Mouse (Mus musculus): ENCODE results near the gene Myt1l. TPM values are rescaled to one million over a fixed set of nuclear protein-coding genes. Genes with fewer than 3 reads are reported as not detected.

Gene Myt1l
- polyA plus RNA-seq, 1 experiment from 2014 or later: 233 TPM

- H3K4me2 ChIP-seq: no peak overlapping the region
- no peak for ATAC-seq (ENCODE audit: low FRiP score, low read depth)
- peaks cover 7% of the 10 kb centered on the region; the same call in 1 of the 2 replicates for H3K4me1 ChIP-seq (replicated peaks)
- H3K27me3 ChIP-seq: no peaks in the 10 kb centered on the region
- H3K27ac ChIP-seq (replicated peaks): no peak overlapping the region
- no peak overlapping the region for H3K4me3 ChIP-seq
- no peak overlapping the region for H3K9ac ChIP-seq
- no peaks in the 10 kb centered on the region for H3K36me3 ChIP-seq
- 79% methylated on average over 5 of the region's 5 CpGs for WGBS
- no peaks in the 10 kb centered on the region for H3K9me3 ChIP-seq
Observed at GRCm38 (mm10) chr12:29755086-29755871, 227.1 kb downstream of the Myt1l start.

GRCm38 (mm10) chr12:29755872-29756265 lies 227.7 kb downstream of the Myt1l start:
- no peak for ATAC-seq (ENCODE audit: low FRiP score, low read depth)
- 83% methylated on average over 3 of the region's 3 CpGs for WGBS

GRCm38 (mm10) chr12:29760611-29761010 lies 232.4 kb downstream of the Myt1l start:
- no peak for ATAC-seq (ENCODE audit: low FRiP score, low read depth)
- Histone ChIP-seq H3K9me3 (no peaks in the 10 kb centered on the region), H3K36me3 (no peaks in the 10 kb centered on the region), H3K27me3 (no peaks in the 10 kb centered on the region), H3K4me2 (no peak overlapping the region), H3K9ac (no peak overlapping the region), H3K4me1 (replicated peaks) (no peaks in the 10 kb centered on the region), H3K27ac (replicated peaks) (no peak overlapping the region), H3K4me3 (no peak overlapping the region)
- 81% methylated on average over 4 of the region's 4 CpGs for WGBS

More at GRCm38 (mm10) chr12:29755872-29756265, 227.7 kb downstream of the Myt1l start:
- Histone ChIP-seq H3K9ac (no peak overlapping the region), H3K36me3 (no peaks in the 10 kb centered on the region), H3K27ac (replicated peaks) (no peak overlapping the region), H3K9me3 (no peaks in the 10 kb centered on the region), H3K4me3 (no peak overlapping the region), H3K4me1 (replicated peaks) (peaks cover 6% of the 10 kb centered on the region; the same call in 1 of the 2 replicates), H3K4me2 (no peak overlapping the region), H3K27me3 (no peaks in the 10 kb centered on the region)

GRCm38 (mm10) chr12:29766158-29766557 lies 238.0 kb downstream of the Myt1l start:
- no peaks in the 10 kb centered on the region for H3K27me3 ChIP-seq
- no peak overlapping the region for H3K4me3 ChIP-seq
- H3K36me3 ChIP-seq: no peaks in the 10 kb centered on the region
- H3K4me1 ChIP-seq (replicated peaks): peaks cover 11% of the 10 kb centered on the region
- no peaks in the 10 kb centered on the region for H3K9me3 ChIP-seq
- 85% methylated on average over 1 of the region's 1 CpGs for WGBS
- ATAC-seq (ENCODE audit: low FRiP score, low read depth): no peak
- no peak overlapping the region for H3K4me2 ChIP-seq
- no peak overlapping the region for H3K9ac ChIP-seq
- H3K27ac ChIP-seq (replicated peaks): no peak overlapping the region

GRCm38 (mm10) chr12:29771791-29772190 lies 243.6 kb downstream of the Myt1l start:
- Histone ChIP-seq H3K27ac (replicated peaks) (peak overlapping the region; percentile 45; the same call in 1 of the 2 replicates), H3K4me3 (no peak overlapping the region), H3K4me2 (no peak overlapping the region), H3K9ac (no peak overlapping the region), H3K9me3 (no peaks in the 10 kb centered on the region), H3K36me3 (peaks cover 11% of the 10 kb centered on the region), H3K4me1 (replicated peaks) (peaks cover 23% of the 10 kb centered on the region), H3K27me3 (no peaks in the 10 kb centered on the region)
- WGBS: 67% methylated on average over 3 of the region's 3 CpGs
- no peak for ATAC-seq (ENCODE audit: low FRiP score, low read depth)

- Histone ChIP-seq H3K9me3 (no peaks in the 10 kb centered on the region), H3K36me3 (peaks cover 11% of the 10 kb centered on the region), H3K27me3 (no peaks in the 10 kb centered on the region), H3K4me3 (no peak overlapping the region), H3K27ac (replicated peaks) (peak overlapping the region; percentile 45; the same call in 1 of the 2 replicates), H3K4me1 (replicated peaks) (peaks cover 23% of the 10 kb centered on the region), H3K9ac (no peak overlapping the region), H3K4me2 (no peak overlapping the region)
- no peak for ATAC-seq (ENCODE audit: low FRiP score, low read depth)
Observed at GRCm38 (mm10) chr12:29772401-29772800, 244.2 kb downstream of the Myt1l start.

- ATAC-seq (ENCODE audit: low FRiP score, low read depth): no peak
- Histone ChIP-seq H3K9me3 (no peaks in the 10 kb centered on the region), H3K4me2 (no peak overlapping the region), H3K4me3 (no peak overlapping the region), H3K27ac (replicated peaks) (no peak overlapping the region), H3K9ac (no peak overlapping the region), H3K27me3 (no peaks in the 10 kb centered on the region), H3K36me3 (peaks cover 11% of the 10 kb centered on the region), H3K4me1 (replicated peaks) (no peaks in the 10 kb centered on the region)
- 93% methylated on average over 2 of the region's 2 CpGs for WGBS
Observed at GRCm38 (mm10) chr12:29778901-29779300, 250.7 kb downstream of the Myt1l start.

GRCm38 (mm10) chr12:29789319-29790050 lies 261.3 kb downstream of the Myt1l start:
- peak overlapping the region; percentile 89 for H3K27ac ChIP-seq (replicated peaks)
- no peak overlapping the region for H3K4me3 ChIP-seq
- peaks cover 3% of the 10 kb centered on the region for H3K36me3 ChIP-seq
- 14% methylated on average over 16 of the region's 16 CpGs for WGBS
- H3K4me2 ChIP-seq: peak overlapping the region; percentile 41
- H3K9me3 ChIP-seq: no peaks in the 10 kb centered on the region
- H3K9ac ChIP-seq: peak overlapping the region; percentile 23; the same call in 1 of the 2 replicates
- ATAC-seq (ENCODE audit: low FRiP score, low read depth): peak; percentile 92
- H3K4me1 ChIP-seq (replicated peaks): peaks cover 42% of the 10 kb centered on the region
- no peaks in the 10 kb centered on the region for H3K27me3 ChIP-seq

GRCm38 (mm10) chr12:29790051-29790386 lies 261.8 kb downstream of the Myt1l start:
- H3K27ac ChIP-seq (replicated peaks): peak overlapping the region; percentile 89
- H3K4me1 ChIP-seq (replicated peaks): peaks cover 42% of the 10 kb centered on the region
- peak overlapping the region; percentile 41 for H3K4me2 ChIP-seq
- ATAC-seq (ENCODE audit: low FRiP score, low read depth): peak; percentile 49
- no peaks in the 10 kb centered on the region for H3K27me3 ChIP-seq
- no peaks in the 10 kb centered on the region for H3K36me3 ChIP-seq
- WGBS: 18% methylated on average over 4 of the region's 4 CpGs
- H3K9me3 ChIP-seq: no peaks in the 10 kb centered on the region
- no peak overlapping the region for H3K4me3 ChIP-seq
- H3K9ac ChIP-seq: peak overlapping the region; percentile 23; the same call in 1 of the 2 replicates

GRCm38 (mm10) chr12:29792998-29793397 lies 264.8 kb downstream of the Myt1l start:
- ATAC-seq (ENCODE audit: low FRiP score, low read depth): no peak
- Histone ChIP-seq H3K9me3 (no peaks in the 10 kb centered on the region), H3K27ac (replicated peaks) (0 out of 2 replicates have a peak overlapping the region, but pooled peaks have one; percentile 36), H3K36me3 (no peaks in the 10 kb centered on the region), H3K4me3 (no peak overlapping the region), H3K4me1 (replicated peaks) (peaks cover 31% of the 10 kb centered on the region), H3K9ac (no peak overlapping the region), H3K27me3 (no peaks in the 10 kb centered on the region), H3K4me2 (no peak overlapping the region)
- 65% methylated on average over 5 of the region's 5 CpGs for WGBS

- H3K9ac ChIP-seq: no peak overlapping the region
- H3K9me3 ChIP-seq: no peaks in the 10 kb centered on the region
- H3K36me3 ChIP-seq: no peaks in the 10 kb centered on the region
- H3K27ac ChIP-seq (replicated peaks): peak overlapping the region; percentile 40; the same call in 1 of the 2 replicates
- no peak overlapping the region for H3K4me2 ChIP-seq
- peaks cover 10% of the 10 kb centered on the region for H3K4me1 ChIP-seq (replicated peaks)
- no peaks in the 10 kb centered on the region for H3K27me3 ChIP-seq
- no peak overlapping the region for H3K4me3 ChIP-seq
- WGBS: 43% methylated on average over 5 of the region's 5 CpGs
- no peak; the same call in 1 of the 2 replicates for ATAC-seq (ENCODE audit: low FRiP score, low read depth)
Observed at GRCm38 (mm10) chr12:29795107-29795673, 267.0 kb downstream of the Myt1l start.

Data from hindbrain, embryonic 15.5 days (tissue).